Mouse (Mus musculus) stomach, postnatal 0 days (tissue): Measurements from ENCODE around the gene Odf2.

Experiments used
- CTCF ChIP-seq: IDR thresholded peaks from 2 replicates; pipeline ENCODE4 v1.5.1; 2016; ENCODE audit warnings: antibody characterized with exemption, low read depth, mild to moderate bottlenecking, moderate library complexity
- EP300 ChIP-seq: optimal IDR thresholded peaks from 2 replicates; pipeline ENCODE3; 2016; ENCODE audit warnings: antibody characterized with exemption

DNA sequence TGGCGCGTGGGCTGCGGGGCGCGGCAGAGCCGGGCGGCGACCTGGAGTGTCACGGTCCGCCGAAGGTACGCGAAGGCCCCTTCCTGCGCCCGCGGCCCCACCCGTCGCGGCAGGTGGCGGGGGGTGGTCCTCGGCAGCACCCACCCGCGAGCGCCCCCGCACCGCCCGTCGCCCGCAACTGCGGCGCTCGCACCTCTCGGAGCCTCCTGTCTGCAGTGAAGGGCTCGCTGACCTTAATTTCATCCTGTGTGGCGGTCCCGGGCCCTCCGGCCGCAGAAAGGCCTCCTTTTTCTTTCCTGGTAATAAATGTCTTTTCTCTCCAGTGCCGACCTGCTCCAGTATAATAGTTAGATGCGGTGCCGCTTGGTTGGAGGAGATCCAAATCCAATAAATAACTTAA lies 76.9 kb downstream of the Odf2 start:
- TF ChIP-seq CTCF: no peak; the same call in 1 of the 2 replicates
- peak; percentile 26 for TF ChIP-seq EP300
